Mouse (Mus musculus): ENCODE data around the gene 3830406C13Rik.
"Not testable (repeated sequence)": the region's sequence is repeated elsewhere in the genome, so short reads cannot be mapped to it uniquely, and the experiment has no call there.

3830406C13Rik gene

DNA sequence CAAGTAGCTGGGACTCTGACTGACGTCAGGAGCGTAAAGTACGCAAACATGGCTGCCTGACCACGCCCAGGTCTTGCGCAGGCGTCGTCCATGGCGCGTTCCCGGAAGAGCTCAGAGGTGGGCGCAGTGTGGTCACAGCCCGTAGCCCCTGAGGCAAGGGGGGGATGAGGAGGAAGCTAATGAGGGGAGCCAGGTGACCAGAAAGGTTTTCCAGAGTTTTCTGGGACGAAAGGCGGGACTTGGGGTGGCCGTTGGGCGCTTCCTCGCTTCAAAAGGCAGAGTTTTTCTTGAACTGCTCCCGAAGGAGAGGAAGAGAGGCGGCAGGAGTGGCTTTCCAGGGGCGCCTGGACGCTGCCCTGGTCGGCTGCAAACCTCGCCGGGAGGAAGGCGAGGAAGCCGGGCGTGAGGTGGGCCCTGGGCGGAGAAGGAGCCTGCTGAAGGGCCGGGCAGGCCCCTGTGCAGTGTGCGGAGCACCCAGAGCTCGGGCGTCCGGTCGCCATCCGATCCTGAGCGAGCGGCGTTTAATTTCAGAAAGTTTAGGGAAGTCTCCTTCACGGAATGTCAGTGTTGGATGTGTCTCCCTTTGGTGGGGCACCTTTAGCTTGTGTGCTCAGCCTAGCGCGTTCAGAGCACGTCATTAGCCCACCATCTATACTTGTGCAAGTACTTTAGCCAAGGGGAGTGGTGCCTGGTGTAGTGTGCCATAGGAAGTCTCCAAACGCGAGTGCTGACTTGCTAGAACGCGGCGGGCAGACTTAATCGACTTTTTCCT, at the start of gene 3830406C13Rik:
TSS of gene 3830406C13Rik (plus strand) at position 33 of the 772 bp plus-strand sequence.
- DNase-seq (ENCODE audit: low spot score in 2 of 2): peak; percentile 79 to 82

DNA sequence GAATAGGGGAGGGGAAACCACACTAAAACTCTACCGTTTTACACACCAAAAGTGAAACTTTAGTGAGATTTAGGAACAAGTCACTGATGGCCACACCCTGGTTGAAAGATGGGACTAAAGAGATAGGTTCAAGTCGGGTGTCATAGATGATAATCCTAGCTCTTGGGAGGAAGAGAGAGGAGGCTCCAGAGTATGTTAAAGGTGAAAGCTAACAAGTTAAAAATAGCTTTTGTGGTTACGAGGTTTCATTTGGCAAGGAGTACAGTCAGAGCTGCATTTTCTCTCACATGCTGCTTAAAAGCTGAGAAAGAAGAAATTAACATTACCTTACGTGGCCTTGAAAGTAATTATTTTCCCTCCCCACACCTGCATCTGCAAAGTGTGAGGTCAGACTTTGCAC, 40.2 kb upstream of the 3830406C13Rik start:
- DNase-seq (ENCODE audit: low spot score in 2 of 2): no peak

DNA sequence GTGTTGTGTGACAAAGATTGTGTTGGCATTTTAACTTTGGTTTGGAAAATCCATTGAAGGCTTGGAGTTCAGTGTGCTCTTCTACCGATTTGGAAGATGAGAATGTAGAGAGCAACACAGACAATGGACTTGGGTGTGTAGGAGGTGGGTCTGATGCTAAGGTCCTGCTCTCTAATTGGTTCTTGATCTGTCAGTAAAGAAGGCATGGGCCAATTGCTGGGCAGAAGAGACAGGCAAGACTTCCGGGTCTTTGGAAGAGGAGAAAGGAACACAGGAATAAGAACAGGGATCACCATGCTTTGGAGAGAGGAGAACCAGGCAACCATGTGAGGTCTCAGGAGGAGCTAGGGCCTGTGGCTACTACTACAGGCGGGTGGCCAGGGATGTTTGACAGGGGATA, 7.9 kb upstream of the 3830406C13Rik start:
- no peak for DNase-seq (ENCODE audit: low spot score in 2 of 2)

DNA sequence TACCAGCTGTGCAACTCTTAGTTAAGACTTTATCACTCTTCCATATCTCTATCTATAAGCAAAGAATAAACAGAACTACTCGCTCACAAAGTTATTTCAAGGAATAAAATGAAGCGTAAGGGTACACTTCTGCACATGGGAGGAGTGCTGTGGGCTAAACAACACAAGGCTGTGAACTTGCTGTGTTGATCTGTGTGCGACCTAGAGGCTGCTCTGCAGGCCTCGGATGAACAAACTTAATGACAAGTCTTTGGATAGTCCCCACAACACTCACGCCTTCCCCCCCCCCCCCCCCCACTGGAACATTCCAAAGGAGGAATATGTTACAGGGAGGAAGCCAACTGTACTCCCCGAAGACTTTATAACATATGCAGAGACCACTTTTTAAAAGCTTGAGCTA, 332 bp upstream of the 3830406C13Rik start, which contains the start of gene Gm49355:
TSS of gene Gm49355 (plus strand) at position 336 of the 400 bp plus-strand sequence.
- DNase-seq (ENCODE audit: low spot score in 2 of 2): no peak

DNA sequence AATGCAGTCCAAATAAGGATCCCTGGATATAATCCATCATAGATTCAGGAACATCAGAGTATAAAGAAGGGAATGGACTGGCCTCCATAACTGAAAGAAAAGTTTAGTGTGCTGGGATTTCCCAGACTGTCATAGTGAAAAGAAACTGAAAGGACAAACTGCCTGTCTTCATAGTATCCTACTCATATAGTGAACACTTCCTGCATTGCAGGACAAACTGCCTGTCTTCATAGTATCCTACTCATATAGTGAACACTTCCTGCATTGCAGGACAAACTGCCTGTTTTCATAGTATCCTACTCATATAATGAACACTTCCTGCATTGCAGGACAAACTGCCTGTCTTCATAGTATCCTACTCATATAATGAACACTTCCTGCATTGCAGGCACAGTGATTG, 5.8 kb downstream of the 3830406C13Rik start:
- DNase-seq (ENCODE audit: low spot score in 2 of 2): not testable (repeated sequence)

DNA sequence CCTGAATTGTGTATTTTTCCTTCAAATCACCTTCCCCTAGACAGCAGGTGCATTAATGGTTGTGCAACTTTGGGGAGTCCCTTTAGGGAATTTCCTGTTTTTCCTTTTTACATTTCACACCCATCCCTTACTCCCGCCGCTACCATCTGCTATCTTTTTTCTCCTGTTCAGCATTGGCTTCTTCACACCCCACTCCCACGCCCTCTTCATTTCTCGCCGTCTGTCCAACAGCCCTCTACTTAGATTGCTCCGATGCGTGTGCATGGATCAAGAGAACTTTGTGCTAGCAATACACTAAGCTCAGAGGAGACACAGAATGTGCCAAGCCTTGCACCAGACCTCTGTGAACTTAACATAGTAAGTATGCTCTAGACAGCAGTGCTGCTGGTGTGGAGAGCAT, 12.4 kb downstream of the 3830406C13Rik start:
- peak; percentile 67 to 73 for DNase-seq (ENCODE audit: low spot score in 2 of 2)

DNA sequence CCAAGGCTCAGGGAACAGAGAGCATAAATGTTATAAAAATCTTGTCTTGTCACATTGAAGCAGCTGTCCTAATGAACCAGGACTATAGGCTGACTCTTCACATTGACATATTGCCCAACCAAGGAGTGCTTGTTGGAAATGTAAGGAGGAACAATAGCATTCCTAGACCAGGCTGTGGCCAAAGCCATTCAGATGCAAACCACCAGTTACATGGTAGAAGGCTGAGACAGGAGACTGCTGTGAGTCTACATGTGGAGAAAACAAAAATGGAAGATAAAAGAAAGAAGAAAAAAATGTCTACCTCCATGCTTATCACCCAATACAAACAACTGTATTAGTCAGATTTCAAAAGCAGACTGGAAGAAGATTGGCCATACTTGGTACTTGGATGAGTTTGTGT, 15.2 kb downstream of the 3830406C13Rik start:
- DNase-seq (ENCODE audit: low spot score in 2 of 2): no peak

DNA sequence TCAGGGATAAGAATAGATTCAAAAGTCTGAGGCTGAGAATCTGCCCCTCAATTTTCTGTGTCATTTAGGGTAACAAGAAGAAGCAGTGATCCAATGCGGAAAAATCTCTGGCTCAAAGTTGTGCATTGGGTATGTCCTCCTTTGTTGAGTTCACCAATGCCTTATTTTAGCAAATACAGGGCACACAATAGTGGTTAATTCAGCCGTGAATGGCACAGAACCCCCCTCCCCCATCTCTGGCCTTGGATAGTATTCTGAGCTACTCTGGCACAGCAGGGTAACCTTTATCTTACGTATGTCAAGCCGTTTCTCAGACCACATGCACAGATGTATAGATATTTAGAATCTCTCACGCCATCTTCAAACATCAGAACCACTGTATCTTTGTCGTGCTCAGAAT, 15.7 kb downstream of the 3830406C13Rik start:
- DNase-seq (ENCODE audit: low spot score in 2 of 2): no peak

DNA sequence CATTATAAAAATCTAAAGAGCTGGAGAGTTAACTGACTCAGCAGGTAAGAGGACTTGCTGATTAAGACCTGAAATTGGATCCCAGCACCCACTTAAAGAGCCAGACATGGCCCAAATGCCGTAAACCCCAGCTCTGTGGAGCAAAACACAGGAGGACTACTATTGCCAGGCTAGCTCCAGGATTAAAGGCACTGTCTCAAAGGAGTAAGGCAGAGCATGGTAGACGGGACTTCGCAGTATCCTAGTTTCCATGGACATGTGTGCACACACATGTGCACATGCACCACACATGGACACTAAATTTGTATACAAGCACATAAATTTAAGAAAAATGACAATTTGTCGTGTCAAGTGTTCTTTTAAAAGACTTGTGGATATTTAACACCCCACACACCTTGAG, 16.3 kb downstream of the 3830406C13Rik start:
- no peak for DNase-seq (ENCODE audit: low spot score in 2 of 2)

DNA sequence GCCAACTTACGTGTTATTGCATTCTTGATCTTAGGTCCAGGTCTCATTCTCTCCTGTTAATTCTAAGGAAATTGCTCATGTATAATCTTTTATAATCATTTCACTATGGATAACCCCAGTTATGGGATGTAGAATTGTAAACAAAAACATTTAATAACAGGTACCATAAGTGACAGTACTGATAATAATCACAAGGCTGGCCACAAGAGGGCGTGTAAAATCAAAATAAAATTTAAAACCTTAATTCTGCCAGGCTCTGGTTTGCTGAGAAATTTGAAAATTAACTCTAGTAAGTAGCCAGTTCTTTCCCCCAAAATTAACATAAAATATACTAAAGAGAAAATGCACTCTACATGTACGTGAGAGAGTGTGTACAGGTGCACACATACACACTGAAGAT, 16.7 kb downstream of the 3830406C13Rik start:
- no peak for DNase-seq (ENCODE audit: low spot score in 2 of 2)

DNA sequence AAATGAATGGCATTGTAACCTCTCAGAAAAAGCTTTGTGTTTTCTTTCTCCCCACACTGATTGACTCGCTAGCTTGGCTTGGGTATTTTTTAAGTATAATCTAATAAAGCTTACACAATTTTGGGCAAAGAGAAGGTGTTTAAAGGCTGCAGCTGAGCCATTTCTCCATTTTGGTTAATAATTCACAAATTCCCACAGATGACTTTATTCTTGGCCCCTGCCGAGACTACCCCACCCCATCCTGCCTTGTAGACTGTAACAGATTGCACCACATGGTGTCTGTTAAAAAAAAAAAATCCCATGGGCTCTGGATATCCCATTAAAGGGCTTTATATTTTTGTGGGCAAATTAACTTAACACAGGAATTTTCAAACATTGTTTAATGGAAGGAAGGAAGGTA, 19.1 kb downstream of the 3830406C13Rik start:
- DNase-seq (ENCODE audit: low spot score in 2 of 2): no peak

DNA sequence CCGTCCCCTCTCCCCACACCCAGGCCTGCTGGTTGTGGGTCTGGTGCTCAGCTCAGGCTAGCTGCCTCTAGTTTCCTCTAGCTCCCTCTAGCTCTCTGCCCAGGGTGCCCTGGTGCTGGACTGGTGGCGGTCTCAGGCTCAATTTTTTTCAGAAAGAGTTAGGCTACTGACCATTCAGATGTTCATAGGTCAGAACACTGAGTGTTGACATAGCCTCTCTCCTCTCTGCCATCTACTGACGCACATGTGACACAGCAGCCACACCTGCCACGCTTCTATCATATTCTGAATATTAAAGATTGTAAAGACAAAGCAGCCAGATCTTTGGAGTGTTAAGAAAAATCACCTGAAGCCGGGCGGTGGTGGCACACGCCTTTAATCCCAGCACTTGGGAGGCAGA, 49.6 kb downstream of the 3830406C13Rik start:
- DNase-seq (ENCODE audit: low spot score in 2 of 2): no peak

DNA sequence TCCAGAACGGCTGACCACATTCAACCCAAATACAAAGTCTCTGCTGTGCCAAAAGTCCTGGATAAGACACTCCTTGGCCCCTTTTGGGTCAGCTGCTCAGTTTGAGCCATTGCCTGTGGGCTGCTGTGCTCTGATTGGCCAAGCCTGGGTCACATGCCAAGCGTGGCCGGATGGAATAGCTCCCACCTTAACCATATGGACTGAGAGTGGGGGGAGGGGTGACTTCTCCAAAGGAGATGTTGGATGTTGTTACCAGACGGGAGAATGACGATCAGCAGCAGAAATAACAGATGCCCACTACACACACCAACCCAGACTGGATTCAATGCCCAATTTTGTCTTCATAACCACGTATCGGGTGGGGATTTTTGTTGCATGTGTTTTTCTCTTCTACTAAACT, 51.0 kb downstream of the 3830406C13Rik start:
- DNase-seq (ENCODE audit: low spot score in 2 of 2): no peak

DNA sequence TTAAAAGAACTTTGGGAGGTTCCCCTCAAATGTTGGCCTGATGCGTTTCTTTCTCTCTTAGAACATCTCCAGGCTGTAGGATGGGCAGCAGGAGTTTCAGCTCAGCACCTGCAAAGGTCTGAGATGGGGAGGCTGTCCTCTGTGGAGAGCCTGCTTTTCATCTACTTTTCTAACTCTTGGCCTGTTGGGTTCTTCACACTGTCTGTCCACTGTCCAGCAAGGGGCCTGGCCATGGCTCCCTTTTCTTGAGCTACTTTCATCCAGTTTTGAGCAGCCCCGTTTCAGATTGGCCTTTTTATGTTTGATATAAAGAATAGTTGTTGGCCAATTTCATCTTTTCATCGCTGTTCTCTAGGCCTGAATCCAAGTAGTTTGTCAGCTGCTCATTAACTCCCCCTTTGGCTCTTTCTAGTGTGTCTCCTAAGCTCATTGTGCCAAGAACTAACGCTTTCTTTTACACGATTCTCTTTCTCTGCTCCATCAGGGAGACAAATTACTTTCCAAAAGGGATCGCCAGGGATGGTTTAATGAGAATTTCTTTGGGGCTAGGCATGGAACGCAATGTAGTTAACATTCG, 53.5 kb downstream of the 3830406C13Rik start:
- DNase-seq (ENCODE audit: low spot score in 2 of 2): no peak

DNA sequence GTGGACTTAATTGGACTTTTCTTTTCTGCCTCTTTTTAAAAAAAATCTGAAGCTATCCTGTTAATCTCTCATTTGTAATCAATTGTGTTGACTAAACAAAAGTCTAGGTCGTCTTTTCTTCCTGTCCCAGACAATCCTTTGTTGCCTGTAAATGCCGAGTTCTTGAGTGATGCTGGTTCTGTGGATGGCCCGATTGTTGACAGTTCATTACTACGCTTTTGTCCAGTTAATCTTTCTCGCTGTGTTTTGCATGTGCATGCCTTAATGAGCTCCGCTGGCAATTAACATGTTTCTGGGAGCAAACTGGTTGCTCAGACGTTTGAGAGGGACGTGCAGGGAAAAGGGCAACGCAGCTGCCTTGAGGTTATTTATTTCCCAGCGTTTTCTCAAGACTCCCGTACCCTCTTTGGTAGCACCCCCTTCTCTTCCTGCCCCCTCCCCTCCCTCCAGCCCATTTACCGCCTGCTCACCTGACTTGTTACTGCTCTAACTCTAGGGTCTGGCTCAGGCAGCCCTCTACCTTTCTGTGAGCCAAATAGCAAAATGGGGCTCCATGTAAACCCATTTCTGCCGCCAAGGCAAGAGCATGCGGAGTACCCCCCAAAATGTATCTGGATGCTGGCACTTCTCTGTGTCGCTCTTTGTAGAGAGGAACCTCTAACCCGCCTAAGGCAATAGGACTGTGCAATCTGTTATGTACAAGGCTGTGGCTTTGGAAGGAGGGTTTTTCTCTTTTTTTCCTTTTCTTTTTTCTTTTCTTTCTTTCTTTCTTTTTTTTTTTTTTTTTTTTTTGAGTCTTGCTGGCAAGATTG, 54.2 kb downstream of the 3830406C13Rik start:
- no peak for DNase-seq (ENCODE audit: low spot score in 2 of 2)

DNA sequence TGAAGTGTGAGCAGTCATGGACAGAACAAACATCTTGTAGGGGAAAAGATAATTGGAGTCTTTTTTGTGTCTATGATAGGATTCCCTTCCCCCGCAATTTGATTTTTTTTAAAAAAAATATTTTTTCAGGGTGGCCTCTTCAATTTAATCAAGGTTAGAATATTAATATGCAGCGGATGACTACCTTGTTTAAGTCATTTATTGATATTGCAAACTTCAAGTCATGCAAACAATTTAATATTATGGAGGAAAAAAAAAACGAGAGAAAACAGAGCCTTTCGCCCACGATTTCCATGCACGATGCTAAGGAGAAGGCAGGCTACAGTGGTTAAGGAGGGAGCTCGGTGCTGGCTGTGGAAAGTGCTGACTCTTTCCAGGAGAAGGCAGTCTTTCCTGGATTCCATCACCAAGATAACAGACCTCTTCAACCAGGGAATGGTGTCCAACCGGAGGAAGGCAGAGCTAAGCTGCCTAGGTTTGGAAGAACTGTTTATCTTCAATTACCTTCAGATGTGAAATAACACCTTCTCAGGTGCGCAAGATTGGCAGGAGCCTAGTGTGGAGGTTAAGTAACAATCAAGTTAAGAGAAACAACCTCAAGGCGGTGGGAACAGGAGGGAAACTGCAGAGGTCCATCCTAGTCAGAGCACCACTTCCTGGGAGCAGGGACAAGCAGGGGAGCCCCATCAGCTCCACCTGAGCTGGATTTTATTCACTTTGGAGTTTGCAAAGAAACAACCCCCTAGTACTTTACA, 55.0 kb downstream of the 3830406C13Rik start:
- DNase-seq (ENCODE audit: low spot score in 2 of 2): no peak

DNA sequence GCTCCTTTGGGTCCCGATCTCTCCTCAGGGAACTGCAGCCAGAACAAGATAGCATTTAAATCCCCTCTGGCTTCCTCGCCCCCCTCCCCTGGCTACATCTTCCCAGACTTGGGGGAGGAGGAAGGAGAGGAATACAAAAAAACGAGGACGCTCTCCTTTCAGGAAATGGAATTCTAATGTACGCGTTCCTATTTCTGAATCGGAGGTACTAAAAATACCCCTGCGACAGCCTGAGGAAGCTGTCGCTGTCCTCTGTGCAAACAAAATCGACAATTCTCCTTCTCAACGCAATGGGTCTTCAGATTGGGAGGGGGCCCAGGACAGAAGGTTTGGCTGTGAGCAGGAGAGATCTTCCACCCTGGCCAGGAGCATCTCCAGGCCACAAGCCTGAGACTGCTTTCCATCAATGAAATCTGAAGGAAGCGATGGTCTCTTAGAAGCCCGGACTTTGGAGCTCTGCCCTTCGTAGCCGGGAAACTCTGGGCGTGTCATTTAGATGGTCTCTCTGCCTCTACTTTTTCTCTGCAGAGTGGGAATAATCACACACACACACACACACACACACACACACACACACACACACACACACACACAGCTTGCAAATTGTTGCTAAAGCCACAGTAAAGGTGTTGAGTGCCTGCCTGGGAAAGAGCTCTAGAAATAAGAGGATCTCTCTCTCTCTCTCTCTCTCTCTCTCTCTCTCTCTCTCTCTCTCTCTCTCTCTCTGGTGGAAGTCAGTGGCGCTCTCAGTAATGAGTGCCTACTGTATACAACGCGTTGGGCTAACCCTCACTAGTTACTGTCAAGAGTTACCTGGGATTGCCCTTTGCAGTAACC, 56.5 kb downstream of the 3830406C13Rik start:
- no peak for DNase-seq (ENCODE audit: low spot score in 2 of 2)

DNA sequence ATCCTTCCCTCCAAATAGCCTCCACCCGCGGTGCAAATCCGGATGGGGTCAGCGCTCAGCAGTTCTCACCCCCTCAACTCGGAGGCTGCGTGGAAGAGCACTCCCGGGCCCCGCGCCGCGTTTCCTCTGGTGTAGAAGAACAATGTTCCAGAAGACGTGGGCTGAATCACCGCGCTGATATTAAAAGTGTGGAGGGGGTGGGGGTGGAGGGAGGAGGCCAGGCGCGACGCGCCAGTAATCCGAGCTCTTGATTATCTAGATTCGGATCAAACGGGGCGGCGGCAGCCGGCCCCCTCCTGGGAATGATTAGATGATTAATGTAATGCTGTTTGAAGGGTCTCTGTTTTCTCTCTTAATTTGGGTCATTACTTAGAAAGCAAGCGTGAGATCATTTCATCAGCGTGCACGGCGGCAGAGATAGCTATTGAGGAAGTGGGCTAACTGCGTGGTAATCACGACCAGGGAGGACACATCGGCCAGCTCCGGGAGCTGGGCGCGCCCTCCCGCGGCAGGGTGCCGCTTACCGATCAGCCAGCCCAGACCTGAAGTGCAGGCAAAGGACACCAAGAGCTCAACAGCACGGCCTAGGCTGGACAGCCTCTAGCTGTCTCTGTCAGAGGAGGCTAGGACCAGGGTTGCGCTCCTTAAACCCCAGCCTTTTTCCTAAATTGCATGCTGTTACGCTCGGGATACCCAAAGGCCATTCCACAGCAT, 57.3 kb downstream of the 3830406C13Rik start:
- no peak for DNase-seq (ENCODE audit: low spot score in 2 of 2)

DNA sequence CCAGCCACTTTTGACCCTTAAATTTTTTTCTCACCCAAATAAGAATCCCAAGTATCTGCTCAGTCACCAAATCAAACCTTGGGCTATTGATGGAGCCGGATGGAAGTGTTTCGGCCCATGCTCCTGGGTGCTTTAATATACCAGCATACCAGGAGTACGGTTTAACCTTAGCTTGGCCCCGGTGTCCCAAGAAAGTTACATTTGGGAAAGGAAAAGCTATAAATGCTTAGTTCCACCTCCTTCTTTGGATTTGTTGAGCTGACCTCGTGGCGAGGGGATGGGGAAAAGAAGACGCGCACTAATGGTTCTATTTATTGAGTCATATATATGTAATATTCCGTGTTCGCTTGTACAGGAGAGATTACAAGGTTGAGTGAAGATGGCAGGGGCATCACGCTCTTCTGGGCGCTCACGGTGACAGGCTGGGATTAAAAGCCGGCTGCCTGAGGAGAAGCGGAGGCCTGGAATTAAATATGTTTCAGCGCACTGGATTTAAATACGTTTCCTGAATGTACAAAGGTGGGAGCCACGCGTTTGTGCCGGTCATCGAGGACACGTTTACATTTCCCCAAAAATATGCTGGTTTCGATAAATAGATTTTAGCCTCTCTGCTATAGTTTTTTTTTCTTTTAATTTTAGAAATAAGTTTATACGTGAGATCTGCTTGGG, 58.0 kb downstream of the 3830406C13Rik start:
- no peak for DNase-seq (ENCODE audit: low spot score in 2 of 2)

Data from right cerebral cortex, postnatal 36 days (tissue).